Mouse (Mus musculus): ENCODE measurements around the gene Sh3kbp1. TPM values are rescaled to one million over a fixed set of nuclear protein-coding genes. Genes with fewer than 3 reads are reported as not detected.

Sh3kbp1 gene
- polyA plus RNA-seq, 1 experiment from 2014 or later: 28.4 TPM

DNA sequence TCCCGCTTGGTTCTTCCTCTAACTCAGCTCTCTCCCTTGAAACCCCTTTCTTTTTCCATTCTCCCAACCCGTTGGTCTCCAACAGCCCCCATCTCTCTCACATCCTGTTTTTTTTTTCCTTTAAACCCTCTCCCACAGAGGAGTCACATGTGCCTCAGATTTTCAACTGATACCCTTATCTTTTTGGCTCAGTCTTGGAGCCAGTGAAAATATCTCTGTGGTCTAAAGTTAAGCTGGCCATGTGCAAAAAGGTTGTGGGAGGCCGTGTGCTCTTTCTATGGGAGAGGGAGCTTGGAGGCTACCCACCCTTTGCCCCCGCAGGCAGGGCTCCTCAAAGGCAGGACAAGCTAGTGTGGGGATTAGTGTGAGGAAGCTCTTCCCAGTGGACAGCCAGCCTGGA, 12.9 kb downstream of the Sh3kbp1 start:
- Histone ChIP-seq H3K36me3 (no peaks in the 10 kb centered on the region), H3K4me1 (no peaks in the 10 kb centered on the region), H3K4me2 (no peak overlapping the region), H3K27me3 (replicated peaks) (no peaks in the 10 kb centered on the region), H3K4me3 (replicated peaks) (no peak overlapping the region), H3K9ac (no peak overlapping the region), H3K27ac (no peak overlapping the region), H3K9me3 (no peaks in the 10 kb centered on the region)
- no peak for ATAC-seq (ENCODE audit: insufficient read depth, low FRiP score, low read depth)
- 69% methylated on average over 4 of the region's 4 CpGs for WGBS

- Histone ChIP-seq H3K9ac (no peak overlapping the region), H3K4me3 (replicated peaks) (no peak overlapping the region), H3K27ac (no peak overlapping the region), H3K4me2 (no peak overlapping the region), H3K4me1 (no peaks in the 10 kb centered on the region), H3K9me3 (no peaks in the 10 kb centered on the region), H3K36me3 (no peaks in the 10 kb centered on the region), H3K27me3 (replicated peaks) (no peaks in the 10 kb centered on the region)
- ATAC-seq (ENCODE audit: insufficient read depth, low FRiP score, low read depth): no peak
- 82% methylated on average over 3 of the region's 3 CpGs for WGBS
These were observed 18.2 kb downstream of the Sh3kbp1 start for GRCm38 (mm10) chrX:159645314-159645713.

DNA sequence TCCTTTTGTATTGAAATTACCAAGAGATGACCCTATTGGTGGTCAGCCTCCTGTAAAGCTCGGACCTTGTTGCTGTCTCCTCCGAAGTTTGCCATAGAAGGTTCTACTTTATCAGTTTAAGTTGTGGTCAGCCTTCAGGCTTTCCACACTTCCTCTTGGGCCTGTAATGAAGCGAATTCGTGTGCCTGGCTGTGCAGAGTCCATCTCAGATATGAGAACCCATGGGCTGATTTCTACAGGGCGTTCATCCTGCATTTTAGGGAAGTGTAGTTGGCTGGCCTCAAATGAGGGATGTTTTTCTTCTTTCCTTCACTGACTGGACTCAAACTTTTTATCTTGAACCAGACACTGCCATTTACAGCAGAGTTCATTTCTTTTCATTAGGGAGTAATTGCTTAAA, 20.5 kb downstream of the Sh3kbp1 start:
- Histone ChIP-seq H3K4me2 (no peak overlapping the region), H3K27me3 (replicated peaks) (no peaks in the 10 kb centered on the region), H3K27ac (no peak overlapping the region), H3K4me3 (replicated peaks) (no peak overlapping the region), H3K9me3 (no peaks in the 10 kb centered on the region), H3K9ac (no peak overlapping the region), H3K36me3 (no peaks in the 10 kb centered on the region), H3K4me1 (no peaks in the 10 kb centered on the region)
- WGBS: 82% methylated on average over 5 of the region's 5 CpGs
- ATAC-seq (ENCODE audit: insufficient read depth, low FRiP score, low read depth): no peak

DNA sequence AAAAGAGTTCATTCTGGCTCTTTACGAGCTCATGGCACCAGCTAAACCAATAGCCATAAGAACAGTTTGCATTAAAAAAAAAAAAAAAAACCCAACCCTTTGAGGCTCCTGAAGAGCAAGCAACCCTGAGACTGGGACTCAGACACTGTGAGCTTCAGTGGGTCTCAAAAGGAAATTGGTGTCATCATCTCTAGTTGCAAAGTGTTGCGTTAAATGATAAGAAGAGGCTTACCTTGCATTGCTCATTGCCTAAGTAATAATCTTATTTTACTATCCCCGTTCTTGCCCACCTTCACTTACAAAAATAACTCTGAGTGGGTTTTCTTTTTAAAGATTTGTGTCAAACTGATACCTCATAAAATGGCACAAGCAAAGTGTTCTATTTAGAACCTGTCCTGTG, 21.5 kb downstream of the Sh3kbp1 start:
- Histone ChIP-seq H3K9me3 (no peaks in the 10 kb centered on the region), H3K4me2 (no peak overlapping the region), H3K36me3 (no peaks in the 10 kb centered on the region), H3K9ac (no peak overlapping the region), H3K27ac (no peak overlapping the region), H3K27me3 (replicated peaks) (no peaks in the 10 kb centered on the region), H3K4me1 (no peaks in the 10 kb centered on the region), H3K4me3 (replicated peaks) (no peak overlapping the region)
- 78% methylated on average over 3 of the region's 3 CpGs for WGBS
- no peak for ATAC-seq (ENCODE audit: insufficient read depth, low FRiP score, low read depth)

DNA sequence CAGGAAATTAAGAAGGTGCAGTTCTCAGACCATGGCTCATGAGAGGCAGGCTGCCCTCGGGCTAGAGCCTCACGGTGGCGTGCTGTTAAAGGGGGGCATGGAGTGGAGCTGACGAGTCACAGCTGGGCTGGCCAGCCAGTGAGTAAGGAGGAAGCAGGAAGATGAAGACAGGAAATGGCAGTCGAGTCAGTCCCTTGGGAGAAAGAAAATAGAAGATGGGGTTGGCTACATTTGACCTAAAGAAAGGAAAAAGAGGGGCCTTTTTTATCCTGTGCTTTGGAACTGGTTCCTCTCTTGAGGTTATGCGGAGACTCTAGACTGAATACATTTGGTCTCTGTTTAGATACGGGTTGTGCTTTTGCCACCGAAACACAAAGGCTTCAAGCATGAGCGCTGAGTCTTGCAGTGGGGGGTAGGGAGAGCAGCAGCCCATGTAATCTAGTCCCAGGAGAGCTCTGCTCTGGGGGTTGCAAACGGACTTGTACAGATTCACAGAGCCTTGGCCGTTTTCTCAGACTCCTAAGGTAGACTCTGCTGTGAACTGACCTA, 23.1 kb downstream of the Sh3kbp1 start:
- Histone ChIP-seq H3K9me3 (no peaks in the 10 kb centered on the region), H3K4me3 (replicated peaks) (no peak overlapping the region), H3K27me3 (replicated peaks) (no peaks in the 10 kb centered on the region), H3K36me3 (no peaks in the 10 kb centered on the region), H3K9ac (no peak overlapping the region), H3K27ac (no peak overlapping the region), H3K4me2 (no peak overlapping the region), H3K4me1 (no peaks in the 10 kb centered on the region)
- 48% methylated on average over 11 of the region's 11 CpGs for WGBS
- ATAC-seq (ENCODE audit: insufficient read depth, low FRiP score, low read depth): no peak

DNA sequence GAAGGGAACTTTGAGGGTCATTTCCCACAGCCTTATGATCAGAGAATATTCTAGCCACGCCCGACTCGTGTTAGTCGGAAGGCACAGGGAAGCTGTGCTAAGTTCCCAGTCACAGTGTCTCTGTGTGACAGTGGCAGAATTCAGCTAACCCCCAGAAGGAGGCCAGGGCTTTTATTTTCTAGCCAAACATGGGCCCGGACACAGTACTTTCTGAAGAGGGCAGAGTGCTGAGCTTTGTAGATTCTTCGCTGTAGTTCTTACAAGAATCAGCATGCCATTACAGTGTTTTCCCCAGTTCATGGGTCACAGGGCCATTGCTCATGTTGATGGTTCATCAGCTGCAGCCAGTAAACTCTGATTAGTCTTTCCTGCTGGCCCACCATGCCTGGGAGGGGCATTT, 23.7 kb downstream of the Sh3kbp1 start:
- H3K27ac ChIP-seq: no peak overlapping the region
- no peaks in the 10 kb centered on the region for H3K4me1 ChIP-seq
- WGBS: 71% methylated on average over 6 of the region's 6 CpGs
- H3K36me3 ChIP-seq: no peaks in the 10 kb centered on the region
- H3K4me3 ChIP-seq (replicated peaks): no peak overlapping the region
- ATAC-seq (ENCODE audit: insufficient read depth, low FRiP score, low read depth): no peak
- H3K9me3 ChIP-seq: no peaks in the 10 kb centered on the region
- no peak overlapping the region for H3K4me2 ChIP-seq
- H3K9ac ChIP-seq: no peak overlapping the region
- H3K27me3 ChIP-seq (replicated peaks): no peaks in the 10 kb centered on the region

- no peak overlapping the region for H3K4me3 ChIP-seq (replicated peaks)
- no peak overlapping the region for H3K4me2 ChIP-seq
- H3K27me3 ChIP-seq (replicated peaks): no peaks in the 10 kb centered on the region
- no peak overlapping the region for H3K27ac ChIP-seq
- no peaks in the 10 kb centered on the region for H3K4me1 ChIP-seq
- ATAC-seq (ENCODE audit: insufficient read depth, low FRiP score, low read depth): no peak
- WGBS: 84% methylated on average over 7 of the region's 7 CpGs
- no peaks in the 10 kb centered on the region for H3K36me3 ChIP-seq
- H3K9ac ChIP-seq: no peak overlapping the region
- no peaks in the 10 kb centered on the region for H3K9me3 ChIP-seq
These were observed 44.3 kb downstream of the Sh3kbp1 start for GRCm38 (mm10) chrX:159671388-159671787.

DNA sequence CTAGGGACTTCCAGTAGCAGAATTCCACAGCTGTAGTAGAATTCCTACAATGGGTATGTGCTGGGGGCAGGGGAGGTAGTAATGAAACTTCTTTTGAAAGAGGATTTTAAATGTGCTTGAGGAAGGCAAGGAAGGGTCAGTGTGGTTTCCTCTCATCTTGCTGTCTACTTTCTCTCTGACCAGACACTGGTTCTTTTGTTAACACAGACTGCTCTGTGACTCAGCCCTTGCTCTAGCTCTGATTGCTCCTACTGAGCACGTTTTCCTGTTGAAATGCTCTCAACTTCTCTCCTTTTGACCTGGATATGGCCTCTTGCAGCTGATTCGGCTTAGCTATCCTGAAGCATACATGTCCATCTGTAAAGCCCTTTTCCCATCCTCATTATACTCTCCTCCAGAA, 45.4 kb downstream of the Sh3kbp1 start:
- WGBS: 46% methylated on average over 2 of the region's 2 CpGs
- Histone ChIP-seq H3K4me1 (no peaks in the 10 kb centered on the region), H3K4me2 (no peak overlapping the region), H3K27me3 (replicated peaks) (no peaks in the 10 kb centered on the region), H3K9ac (no peak overlapping the region), H3K36me3 (no peaks in the 10 kb centered on the region), H3K4me3 (replicated peaks) (no peak overlapping the region), H3K9me3 (no peaks in the 10 kb centered on the region), H3K27ac (no peak overlapping the region)
- no peak for ATAC-seq (ENCODE audit: insufficient read depth, low FRiP score, low read depth)

- no peaks in the 10 kb centered on the region for H3K27me3 ChIP-seq (replicated peaks)
- no peaks in the 10 kb centered on the region for H3K36me3 ChIP-seq
- H3K27ac ChIP-seq: no peak overlapping the region
- 28% methylated on average over 2 of the region's 2 CpGs for WGBS
- no peak for ATAC-seq (ENCODE audit: insufficient read depth, low FRiP score, low read depth)
- H3K4me1 ChIP-seq: no peaks in the 10 kb centered on the region
- no peak overlapping the region for H3K4me2 ChIP-seq
- no peak overlapping the region for H3K4me3 ChIP-seq (replicated peaks)
- no peak overlapping the region for H3K9ac ChIP-seq
- H3K9me3 ChIP-seq: no peaks in the 10 kb centered on the region
These were observed 49.2 kb downstream of the Sh3kbp1 start for GRCm38 (mm10) chrX:159676242-159676641.

DNA sequence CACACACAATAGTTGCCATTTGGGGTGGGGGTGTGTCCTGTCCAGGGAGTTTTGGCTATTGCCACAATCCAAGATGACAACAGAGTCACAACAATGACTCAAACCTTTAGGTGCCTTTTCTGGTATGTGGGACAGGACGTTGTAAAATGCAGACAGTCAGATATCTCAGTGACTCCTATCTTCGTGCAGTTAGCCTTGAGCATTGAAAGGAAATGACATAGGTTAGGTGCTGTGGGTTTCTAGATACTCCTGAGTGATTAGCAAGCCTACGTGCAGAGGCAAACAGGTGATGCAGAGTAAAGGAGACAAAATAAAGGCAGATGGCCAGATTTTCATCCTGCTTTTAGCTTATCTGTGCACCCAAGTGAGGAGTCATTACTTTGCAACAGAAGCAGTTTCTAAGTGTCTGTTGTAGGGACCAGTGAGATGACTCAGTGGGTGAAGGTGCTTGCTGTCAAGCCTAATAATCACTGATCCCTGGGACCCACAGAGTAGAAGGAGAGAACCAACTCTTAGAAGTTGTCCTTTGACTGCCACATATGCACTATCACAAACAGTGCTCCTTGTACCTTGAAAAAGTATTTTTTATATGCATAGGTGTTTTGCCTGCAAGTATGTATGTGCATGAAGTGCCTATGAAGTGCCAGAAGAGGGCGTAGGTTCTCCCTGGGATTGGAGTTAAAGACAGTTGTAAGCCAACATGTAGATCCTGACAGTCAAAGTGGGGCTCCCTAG, 50.7 kb downstream of the Sh3kbp1 start:
- Histone ChIP-seq H3K4me1 (no peaks in the 10 kb centered on the region), H3K9me3 (no peaks in the 10 kb centered on the region), H3K4me3 (replicated peaks) (no peak overlapping the region), H3K9ac (no peak overlapping the region), H3K4me2 (no peak overlapping the region), H3K27ac (no peak overlapping the region), H3K36me3 (no peaks in the 10 kb centered on the region), H3K27me3 (replicated peaks) (no peaks in the 10 kb centered on the region)
- 60% methylated on average over 4 of the region's 4 CpGs for WGBS
- ATAC-seq (ENCODE audit: insufficient read depth, low FRiP score, low read depth): no peak

DNA sequence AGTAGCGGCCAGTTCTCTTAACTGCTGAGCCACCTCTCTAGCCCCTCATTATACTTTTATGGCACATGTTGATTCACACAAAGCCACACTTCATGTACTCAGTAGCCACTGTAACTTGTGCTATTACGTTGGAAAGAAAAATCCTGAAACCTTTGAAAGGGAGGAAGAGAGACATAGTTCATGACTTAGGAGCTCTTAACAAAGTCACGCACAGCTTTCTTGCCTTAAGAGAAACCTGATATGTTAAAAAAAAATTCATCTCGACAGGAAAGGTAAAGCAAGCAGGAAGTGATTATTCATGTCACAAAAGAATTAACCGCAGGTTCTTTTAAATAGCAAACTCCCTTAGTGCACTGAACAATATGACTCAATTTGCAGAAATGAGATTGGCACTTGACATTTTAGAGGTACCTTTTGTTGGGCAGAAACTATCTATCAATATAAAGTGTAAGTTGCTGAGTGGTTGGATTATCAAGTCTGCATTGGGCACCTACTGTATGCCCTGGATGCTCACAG, 51.3 kb downstream of the Sh3kbp1 start:
- Histone ChIP-seq H3K4me1 (no peaks in the 10 kb centered on the region), H3K27me3 (replicated peaks) (no peaks in the 10 kb centered on the region), H3K9ac (no peak overlapping the region), H3K4me2 (no peak overlapping the region), H3K36me3 (no peaks in the 10 kb centered on the region), H3K4me3 (replicated peaks) (no peak overlapping the region), H3K9me3 (no peaks in the 10 kb centered on the region), H3K27ac (no peak overlapping the region)
- WGBS: 64% methylated on average over 5 of the region's 5 CpGs
- ATAC-seq (ENCODE audit: insufficient read depth, low FRiP score, low read depth): no peak

DNA sequence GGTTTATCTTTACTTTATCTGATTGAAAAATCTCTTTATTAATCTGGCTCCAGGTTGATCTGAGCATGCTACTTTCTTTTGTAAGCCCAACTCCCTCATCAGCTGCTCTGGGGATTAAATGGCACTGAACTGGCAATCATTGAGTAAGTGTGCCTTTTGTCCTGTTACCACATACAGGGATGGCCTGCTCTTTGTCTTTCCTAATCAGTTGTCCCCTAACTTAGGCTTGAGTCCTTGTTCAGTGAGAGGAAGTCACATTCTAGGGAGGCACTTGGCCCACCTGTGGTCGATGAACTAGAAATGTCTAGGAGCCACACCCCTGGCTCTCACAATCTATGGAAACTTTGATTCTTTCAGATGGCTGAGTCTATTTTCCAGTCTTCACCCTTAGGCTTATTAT, 58.4 kb downstream of the Sh3kbp1 start:
- 53% methylated on average over 1 of the region's 1 CpGs for WGBS
- Histone ChIP-seq H3K4me1 (no peaks in the 10 kb centered on the region), H3K9ac (no peak overlapping the region)

More for the DNA sequence above, 58.4 kb downstream of the Sh3kbp1 start:
- Histone ChIP-seq H3K9me3 (no peaks in the 10 kb centered on the region), H3K36me3 (no peaks in the 10 kb centered on the region), H3K27me3 (replicated peaks) (no peaks in the 10 kb centered on the region), H3K27ac (no peak overlapping the region), H3K4me3 (replicated peaks) (no peak overlapping the region), H3K4me2 (no peak overlapping the region)
- ATAC-seq (ENCODE audit: insufficient read depth, low FRiP score, low read depth): no peak

Measured in stomach, embryonic 15.5 days (tissue).